Mouse (Mus musculus): ENCODE data around the gene P2rx2. TPM values are rescaled to one million over a fixed set of nuclear protein-coding genes. Genes with fewer than 3 reads are reported as not detected.

P2rx2 gene
- not detected for total RNA-seq (2021)
- long read RNA-seq, experiment 1, result 0 reads
- long read RNA-seq, experiment 2, result 0 reads

DNA sequence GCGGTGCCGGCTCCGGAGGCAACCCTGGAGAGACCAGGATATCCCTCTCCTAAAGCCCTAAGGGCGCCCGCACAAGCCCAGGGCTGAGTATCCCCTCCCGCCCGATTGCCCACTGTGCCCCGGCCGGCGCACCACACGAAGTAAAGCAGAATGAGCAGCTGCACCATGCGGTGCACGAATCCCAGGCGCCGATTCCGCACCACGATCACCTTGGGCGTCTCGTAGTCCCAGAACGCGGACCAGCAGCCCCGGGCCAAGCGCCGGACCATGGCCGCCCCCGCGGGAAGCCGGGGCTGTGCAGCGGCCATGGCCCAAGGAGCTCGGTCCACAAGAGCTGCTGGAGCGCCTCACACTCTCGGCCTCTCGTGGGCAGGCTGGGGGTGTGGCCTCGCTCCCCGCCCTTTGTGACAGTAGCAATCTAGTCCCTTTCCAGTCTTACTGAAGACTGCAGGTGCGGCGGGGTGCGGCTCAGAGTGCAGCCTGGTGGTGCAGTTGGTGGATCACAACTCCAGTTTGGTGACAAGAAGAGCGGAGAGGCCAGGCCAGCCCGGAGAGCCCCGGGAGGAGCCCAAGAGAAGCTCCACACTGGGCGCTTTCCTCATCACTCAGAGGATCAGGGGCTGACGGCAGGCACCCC, at the start of gene P2rx2:
Gene P2rx2 (minus strand): TSS at position 565 of the 637 bp plus-strand sequence.
- peak; percentile 40 for DNase-seq

DNA sequence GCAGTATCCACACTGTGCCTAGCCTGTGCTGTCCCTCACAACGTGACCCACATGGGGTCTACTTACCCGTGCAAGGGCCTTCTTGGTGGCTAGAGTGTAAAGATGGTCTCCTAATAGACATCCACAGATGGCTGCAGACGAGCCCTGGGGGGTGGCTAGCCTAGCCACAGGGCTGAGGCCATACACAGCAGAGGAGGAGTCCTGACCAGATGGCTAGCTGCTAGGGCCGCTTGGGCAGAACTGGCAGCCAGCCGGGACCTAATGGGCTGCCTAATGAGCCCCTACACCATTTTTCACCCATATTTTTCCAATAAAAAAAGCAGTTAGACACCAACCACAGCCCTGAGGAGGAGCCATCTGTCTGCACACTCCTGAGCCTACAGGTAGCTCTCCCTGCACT, 49.7 kb upstream of the P2rx2 start:
- DNase-seq, result no peak

DNA sequence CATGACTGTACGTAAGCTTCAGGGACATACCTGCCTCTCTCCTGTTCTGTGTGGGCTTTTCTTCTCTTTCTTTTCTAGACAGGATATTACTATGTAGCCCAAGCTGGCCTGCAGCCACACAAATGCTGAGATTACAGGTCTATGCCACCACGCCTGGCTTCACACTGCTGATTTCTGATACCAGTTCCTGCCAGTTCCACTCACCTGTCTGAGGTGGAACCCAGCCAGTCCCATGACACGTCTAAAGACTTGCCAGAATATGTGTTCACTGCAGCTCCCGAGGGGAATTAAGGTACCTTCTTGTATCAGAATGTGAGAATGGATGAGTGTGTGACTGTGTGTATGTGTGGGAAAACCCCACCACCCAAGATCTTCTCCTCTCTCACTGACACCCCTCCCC, 47.6 kb upstream of the P2rx2 start:
- DNase-seq, result no peak

DNA sequence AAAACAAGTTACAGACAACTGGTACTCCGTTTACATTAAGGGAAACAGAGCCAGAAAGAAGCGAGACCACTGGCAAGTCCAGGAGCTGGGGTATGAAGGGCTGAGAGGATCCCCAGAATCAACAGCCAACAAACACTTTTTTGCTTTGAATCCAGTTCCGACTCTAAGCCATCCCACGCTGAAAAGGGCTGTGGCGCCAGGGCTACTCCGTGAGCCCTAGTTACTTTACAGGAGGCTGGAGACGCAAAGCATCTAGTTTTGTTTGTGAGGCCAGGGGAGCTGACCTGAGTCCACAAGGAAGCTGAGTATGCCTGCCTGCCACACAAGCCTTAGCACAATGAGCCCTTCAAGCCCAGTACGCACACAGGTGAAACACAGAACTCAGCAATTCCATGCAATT, 44.3 kb upstream of the P2rx2 start:
- DNase-seq, result no peak

DNA sequence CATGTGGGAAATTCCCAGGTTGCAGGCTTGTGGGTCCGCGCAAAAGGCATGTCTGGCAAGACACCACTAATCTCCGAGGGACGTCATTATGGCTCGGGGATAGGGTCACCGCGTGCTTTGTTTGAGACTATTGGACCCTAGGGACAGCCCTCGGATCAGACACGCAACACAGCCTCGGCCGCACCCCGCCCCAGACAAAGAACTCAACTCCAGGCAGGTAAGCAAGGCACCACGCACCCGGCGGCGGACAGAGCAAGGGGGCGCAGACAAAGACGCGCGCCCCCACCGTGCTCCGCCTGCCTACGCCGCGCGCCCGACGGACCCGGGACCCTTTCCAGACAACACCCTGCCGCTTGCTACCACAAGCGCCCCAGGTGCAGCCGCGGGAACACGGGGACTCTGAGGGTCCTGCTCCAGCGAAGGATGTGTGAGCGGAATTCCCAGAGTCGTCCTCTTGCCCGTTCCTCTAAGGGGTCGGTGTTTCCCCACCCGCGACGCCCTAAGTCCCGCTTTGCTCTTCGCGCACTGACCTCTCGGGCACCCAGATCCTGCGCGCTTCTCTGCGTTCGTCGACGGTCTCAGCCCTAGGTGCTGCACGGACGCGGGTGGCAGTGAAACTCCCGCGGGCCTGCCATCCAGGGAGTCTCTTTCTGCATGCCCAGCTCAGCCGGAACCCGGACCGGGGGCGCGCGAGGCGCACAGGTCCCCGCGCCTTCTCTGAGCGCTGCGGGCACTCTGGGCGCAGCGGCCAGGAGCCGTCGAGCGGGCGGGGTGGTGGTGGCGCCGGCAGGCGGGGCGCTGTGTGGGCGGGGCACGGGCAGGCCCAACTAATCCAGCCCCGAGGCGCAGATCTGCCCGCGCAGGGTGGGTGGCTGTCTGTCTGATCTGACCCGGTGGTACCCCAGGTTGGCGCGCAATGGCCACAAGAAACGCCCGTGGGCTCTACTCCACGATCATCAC, 43.6 kb upstream of the P2rx2 start:
- DNase-seq, result peak; percentile 73

DNA sequence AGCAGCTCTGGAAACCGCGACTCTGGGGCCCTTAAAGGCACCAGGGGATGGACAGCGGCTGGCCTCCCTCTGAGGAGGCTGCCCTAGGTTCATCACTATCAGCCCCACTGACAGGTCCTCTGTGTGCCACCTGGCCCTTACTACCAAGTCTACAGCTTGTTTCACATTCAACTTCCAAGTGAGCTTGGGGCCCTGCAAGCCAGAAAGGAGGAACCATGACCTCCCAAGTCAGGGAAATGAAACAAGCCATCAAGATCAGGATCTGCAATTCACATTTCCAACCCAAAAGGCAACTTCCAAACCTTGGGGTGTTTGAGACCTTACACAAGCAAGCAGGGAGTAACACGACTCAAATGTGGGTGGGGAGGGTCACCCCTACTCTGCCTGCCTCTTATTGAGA, 42.3 kb upstream of the P2rx2 start:
- DNase-seq, result no peak

DNA sequence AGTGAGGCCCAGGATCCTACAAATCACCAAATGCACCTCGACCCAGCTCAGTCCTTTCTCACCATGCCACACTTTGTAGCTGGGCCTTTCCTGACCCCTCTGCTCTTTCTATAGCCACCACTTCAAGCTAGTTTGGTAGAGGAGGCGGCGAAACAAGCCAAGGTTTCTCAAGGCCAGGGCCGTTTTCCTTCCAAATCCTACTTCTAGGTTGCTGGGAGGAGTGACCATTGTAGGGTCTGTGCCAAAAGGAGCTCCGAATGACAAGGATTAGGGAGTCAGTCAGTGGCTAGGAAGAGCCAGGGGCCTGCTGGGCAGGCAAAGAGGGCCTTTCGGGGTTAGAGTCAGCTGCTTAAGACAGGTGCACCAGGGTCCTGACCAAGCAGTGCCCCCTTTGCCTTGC, 41.5 kb upstream of the P2rx2 start:
- DNase-seq, result no peak

DNA sequence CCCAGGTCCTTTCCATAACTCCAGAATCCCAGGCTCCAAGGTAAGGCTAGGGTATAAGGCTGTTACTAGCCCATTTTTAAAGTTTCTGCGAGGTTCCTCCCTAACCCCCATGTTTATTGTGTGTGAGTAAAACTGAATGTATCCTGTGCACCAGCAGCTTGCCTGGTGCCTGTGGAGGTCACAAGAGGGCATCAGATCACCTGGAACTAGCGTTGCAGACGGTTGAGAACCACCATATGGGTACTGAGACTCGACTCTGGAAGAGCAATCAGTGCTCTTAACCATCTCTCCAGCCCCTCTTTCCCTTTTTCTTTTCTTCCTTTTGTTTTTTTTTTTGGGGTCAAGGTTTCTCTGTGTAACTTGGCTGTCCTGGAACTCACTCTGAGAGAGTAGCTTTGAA, 36.8 kb upstream of the P2rx2 start:
- DNase-seq, result no peak

DNA sequence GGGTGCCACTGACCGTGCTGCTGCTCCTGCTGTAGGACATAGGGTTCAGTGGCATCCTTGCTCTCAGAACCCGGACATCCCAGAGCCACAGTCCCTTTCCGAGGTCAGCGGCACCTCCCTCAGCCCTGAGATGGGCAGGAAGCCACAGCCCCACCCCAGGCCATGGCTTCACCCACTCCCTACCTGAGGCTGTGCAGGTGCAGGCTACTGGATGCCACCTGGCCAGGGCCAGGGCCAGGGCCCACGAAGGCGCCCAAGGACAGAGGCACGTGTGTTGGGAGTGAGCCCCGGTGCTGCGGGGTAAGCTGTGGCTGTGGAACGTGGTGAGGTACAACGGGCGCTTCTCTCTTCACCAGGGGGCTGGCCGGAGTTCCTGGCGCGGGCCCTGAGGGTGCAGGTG, 36.1 kb upstream of the P2rx2 start:
- DNase-seq, result no peak

DNA sequence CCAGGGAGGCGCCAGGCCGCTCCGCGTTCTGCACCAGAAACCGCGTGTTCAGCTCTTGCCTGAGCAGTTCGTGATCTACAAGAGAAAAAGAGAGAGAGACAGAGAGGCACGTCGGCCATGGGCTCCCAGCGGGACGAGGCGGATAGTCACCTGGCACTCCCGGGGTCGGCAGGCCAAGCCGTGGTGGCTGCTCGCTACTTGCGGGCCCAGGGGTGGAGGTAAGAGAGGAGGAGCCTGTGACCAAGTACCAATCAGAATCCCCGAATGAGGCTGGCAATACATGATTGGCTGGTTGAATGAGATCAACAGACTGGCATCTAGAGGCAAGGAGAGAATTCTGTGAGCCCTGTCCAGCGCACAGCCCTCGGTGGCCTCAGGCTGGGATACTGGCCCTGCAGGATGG, 35.2 kb upstream of the P2rx2 start:
- no peak for DNase-seq

DNA sequence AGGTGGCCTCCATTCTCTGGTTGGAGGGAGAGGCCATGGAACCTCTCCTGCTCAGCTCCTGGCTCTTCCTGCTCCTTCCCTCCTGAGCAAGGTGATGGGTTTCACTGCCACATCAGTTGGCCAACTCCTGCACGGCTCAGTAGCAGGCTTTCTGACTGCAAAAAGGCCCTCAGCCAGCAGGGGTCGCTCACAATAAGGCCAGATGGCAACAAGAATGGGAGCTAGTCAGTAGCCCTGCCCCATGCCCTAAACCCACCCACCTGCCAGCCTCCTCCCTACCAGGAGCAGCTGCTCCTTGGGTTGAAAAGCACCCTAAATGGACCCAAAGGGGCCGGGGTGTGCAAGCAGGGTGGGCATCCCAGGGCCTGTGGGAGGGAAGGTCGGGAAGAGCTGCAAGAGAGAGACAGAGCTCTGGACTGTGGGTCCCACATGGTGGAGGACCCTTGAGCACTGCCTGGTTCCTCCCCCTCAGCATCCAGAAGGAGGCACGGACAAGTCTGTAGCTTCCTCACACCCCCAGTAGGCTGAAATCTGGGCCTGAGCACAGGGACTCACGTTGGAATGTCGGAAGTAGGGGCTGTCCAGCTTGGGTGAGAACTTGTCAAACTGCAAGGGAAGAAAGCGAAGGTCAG, 33.9 kb upstream of the P2rx2 start:
- DNase-seq, result peak; percentile 79

DNA sequence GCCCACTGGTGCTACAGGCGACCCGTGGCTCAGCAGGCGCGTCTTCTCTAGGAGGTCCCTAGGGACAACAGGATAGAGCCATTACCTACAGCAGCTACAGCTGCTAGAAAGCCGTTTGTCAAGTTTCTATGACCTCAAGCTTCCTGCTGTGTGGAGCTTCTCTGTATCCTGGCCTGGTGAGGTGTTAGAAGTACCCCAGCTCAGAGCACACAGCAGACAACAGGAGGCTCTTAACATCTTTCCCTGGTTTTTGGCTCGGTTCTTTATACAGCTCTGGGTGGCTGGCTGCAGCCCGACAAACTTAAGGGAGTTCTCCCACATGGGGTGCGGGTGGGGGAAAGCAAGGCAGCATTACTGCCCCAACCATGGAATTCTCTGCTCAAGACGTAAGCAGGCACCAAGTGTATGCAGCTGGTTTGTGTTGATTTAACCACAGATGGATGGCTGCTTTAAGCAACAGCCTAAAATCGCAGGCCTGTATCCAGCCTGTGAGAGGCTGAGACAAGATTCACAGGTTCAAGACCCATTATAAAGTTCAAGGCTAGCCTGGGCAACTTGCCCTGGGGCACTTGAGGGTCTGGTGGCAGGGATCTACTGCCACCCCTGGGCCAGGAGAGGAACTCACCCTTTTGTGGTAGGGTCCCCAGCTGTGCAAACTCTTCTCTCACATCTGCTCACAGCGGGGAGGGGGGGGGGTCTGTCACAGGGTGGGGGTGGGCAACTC, 21.0 kb upstream of the P2rx2 start:
- no peak for DNase-seq

DNA sequence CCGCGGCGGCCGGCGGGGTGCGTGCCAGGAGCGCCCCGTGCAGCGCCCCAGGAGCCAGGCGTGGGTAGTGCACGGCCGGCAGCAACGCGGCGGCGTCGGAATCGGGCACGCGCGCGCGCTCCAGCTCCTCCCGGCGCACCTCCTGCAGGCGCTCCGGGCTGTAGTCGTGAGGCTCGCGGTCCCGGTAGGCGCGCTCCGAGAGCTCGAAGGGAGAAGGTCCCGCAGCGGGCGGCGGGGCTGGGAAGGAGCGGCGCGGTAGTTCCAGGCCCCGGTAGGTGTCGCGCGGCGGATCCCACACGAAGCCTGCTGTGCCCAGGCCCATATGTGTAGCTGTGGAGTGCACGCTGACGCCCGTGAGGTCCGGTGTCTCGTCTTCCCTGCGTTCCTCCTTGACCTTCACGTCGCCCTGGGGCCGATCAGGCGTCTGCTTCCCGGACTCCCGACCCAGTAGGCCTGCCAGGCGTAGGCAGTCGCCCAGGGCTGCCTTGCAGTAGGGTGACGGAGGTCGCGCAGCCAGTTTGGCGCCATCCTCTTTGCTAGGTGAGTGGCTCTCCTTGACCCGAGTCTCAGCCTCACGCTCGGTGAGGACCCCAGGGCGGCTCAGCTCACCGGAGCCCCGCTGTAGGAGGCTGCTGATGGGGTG, 20.3 kb upstream of the P2rx2 start:
- DNase-seq, result peak; percentile 89

DNA sequence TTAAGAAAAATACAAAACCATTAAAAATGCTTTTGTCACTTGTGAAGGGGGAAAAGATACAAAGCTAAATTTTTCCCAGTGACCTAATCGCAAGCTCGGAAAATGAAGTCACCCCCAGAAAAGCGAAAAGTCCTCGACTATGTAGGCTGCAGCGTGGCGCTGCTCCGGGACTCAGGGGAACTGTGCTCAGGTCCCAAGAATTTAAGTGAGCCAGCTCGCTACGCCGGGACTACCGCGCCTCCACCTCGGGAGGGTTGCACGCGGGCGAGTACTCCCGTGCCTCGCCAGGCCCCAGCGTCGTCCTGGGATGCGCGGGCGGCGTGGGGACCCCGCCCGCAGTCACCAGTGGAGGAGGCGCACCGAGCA, 19.8 kb upstream of the P2rx2 start:
- no peak for DNase-seq

DNA sequence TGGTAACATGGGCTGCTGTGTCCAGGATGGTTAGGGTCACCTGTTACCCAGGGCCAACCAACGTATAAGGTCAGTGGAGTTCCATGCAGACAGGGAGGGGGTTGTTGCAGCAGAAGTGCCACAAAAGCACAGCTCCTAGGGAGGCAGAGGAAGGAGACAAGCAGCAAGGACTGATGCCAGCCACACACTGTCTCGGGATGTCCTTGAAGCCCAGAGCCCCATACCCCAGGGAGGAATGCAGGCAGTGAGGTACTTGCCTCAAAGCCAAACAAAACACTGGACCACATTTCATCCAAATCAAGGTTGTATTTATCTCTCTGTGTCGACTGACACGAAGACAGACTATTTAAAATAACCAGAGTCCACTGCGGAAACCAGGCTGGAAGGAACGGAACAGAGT, 18.5 kb upstream of the P2rx2 start:
- no peak for DNase-seq

DNA sequence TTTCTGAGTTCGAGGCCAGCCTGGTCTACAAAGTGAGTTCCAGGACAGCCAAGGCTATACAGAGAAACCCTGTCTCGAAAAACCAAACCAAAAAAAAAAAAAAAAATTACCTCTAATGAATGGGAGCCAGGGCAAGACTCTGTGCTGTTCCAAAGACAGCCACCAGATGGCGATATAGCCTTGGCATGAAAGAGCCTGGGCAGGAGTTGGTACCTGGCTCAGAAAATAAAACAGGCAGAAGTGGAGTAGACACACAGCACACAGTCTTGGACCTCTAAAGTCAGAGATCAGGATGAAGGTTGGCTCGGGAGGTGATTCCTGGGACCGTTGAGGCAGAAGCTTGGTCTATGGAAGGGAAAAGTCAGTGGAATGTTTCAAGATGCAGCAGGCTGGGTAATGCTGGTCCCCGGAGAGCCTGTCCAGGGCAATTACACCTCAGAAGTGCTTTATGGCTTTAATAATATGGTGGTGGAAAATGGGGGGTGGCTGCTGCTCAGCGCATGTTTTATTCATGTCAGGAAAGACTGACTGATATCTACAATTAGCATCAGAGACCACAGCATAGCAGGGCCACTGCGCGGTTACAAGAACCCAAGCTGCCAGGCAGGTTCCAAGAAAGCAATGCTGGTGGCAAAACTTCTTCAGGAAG, 14.6 kb upstream of the P2rx2 start:
- peak; percentile 84 for DNase-seq

DNA sequence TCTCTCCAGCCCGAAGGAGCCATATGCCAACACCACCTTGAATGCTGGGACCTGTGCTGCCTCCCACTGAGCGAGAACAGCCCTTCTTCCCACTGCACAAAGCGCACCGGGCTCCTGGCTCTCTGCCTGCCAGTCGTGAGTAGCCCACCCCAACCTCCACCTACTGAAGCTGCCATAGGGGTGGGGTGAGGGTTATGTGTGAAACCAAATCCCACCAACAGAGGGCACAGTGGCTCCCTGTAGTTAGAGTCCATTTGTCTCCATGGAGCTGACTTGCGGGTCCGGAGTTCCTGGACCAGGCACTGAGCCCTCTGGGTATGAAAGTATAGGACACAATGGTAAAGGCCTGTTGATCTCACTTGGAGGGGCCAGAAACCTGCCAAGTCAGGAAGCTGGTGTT, 11.7 kb upstream of the P2rx2 start:
- DNase-seq, result peak; percentile 38

DNA sequence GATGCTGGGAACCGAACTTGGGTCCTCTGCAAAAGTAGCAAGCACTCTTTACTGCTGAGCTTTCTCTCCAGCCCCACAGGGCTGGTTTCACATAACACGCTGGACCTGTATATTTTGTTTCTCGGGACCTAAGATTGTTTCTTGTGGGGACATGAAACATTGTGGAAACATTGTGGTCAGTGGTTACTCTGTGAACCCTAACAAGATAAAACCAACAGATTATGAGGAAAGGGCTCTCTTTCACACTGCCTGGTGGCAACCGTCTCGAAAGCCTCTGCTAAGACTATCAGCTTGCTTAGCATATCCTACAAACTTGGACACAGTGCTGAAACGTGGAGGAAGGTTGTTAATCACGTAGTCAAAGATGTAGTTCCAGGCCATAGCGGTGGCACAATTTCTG, 4.0 kb upstream of the P2rx2 start:
- no peak for DNase-seq

DNA sequence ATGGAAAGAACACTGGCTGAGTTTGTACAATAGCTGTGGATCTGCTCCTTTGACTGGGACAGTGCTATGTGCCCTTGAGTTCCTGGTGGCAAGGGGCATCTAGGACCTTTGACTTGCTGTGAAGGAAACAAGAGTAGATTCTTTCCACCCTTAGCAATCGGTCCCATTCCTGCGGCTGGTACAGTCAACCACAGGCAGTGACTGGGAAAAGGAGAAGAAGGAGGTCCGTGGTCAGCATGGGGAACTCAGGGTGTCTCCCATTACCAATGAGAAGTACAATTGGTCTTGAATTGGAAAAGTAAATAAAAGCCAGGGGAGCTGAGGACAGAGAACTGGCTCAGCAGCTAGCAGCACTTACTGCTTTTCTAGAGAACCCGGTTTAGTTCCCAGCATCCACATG, 2.5 kb upstream of the P2rx2 start:
- DNase-seq, result no peak

DNA sequence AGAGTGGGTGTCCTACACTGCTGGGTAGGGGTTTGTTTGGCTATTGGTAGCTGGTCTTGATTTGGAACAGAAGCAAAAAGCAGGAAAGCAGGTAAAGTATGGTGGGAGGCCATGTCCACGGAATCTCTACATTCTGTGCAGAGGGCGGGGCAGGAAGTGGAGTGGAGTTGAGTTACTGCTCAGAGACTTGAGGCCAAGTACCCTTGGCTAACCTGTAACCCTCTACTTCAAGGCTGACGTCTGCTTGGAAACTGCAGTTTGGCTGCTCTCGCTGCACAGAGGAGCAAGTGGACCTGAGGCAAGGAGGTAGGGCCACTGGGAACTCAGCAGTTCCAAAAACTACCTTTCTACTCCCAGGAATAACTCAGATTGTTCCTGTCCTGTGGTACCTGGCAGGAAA, 1.5 kb upstream of the P2rx2 start, which contains the start of gene Lrcol1:
Gene Lrcol1 (plus strand): TSS at position 207 of the 400 bp plus-strand sequence.
- DNase-seq, result no peak

DNA sequence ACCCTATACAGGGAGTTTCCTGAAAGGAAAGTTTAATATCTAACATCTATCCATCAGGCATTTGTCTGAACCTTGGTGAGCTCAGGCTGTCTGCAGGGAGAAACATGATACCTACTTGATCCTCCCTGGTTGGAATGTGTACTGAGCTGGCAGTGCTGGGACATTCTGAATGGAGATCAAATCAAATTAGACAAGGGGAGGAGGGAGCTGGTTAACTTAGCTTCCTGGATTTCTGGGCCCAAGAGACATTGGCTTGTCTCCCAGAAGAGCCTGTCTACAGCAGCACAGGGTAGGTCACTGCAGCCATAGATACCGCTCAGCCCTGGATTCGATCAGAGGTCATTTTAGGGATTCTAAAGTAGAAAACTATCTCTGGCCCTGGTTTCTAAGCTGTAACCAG, 4.2 kb downstream of the P2rx2 start:
- no peak for DNase-seq

Data from gastrocnemius, postnatal 10 days (tissue).